Mouse (Mus musculus) limb, embryonic 14.5 days (tissue): ENCODE results near the gene Katnal1. TPM values are rescaled to one million over a fixed set of nuclear protein-coding genes. Genes with fewer than 3 reads are reported as not detected.

ENCODE experiments used
- ATAC-seq: fragments of 200-750 bp; cut with Nextera tagmentation; 2 replicates; pipeline ENCODE4 v1.8.0; 2017; ENCODE audit warnings: low read depth, moderate number of reproducible peaks, moderate TSS enrichment; ENCODE audit not compliant: low FRiP score
- DNase-seq: peaks from one replicate; pipeline ENCODE4 v3.0.0-alpha.2; 2015; ENCODE audit warnings: low spot score
- H3K27ac ChIP-seq: fragments of 300-500 bp; sonication (generic); replicated peaks from 2 replicates; pipeline ENCODE4 v1.5.1; 2014; ENCODE audit warnings: low read depth, mild to moderate bottlenecking, low read length, moderate library complexity, mixed read lengths
- H3K27me3 ChIP-seq: fragments of 300-500 bp; sonication (generic); 2 replicates; pipeline ENCODE4 v1.6.1; 2014; ENCODE audit warnings: low read length, mixed read lengths; ENCODE audit not compliant: control insufficient read depth, insufficient read depth
- H3K36me3 ChIP-seq: fragments of 300-500 bp; sonication (generic); 2 replicates; pipeline ENCODE4 v1.6.1; 2014; ENCODE audit warnings: mild to moderate bottlenecking, low read length, moderate library complexity, mixed read lengths; ENCODE audit not compliant: control insufficient read depth, insufficient read depth
- H3K4me1 ChIP-seq: fragments of 300-500 bp; sonication (generic); 2 replicates; pipeline ENCODE4 v1.6.1; 2014; ENCODE audit warnings: antibody characterized with exemption, low read length, mixed read lengths; ENCODE audit not compliant: control insufficient read depth, insufficient read depth
- H3K4me2 ChIP-seq: fragments of 300-500 bp; sonication (generic); replicated peaks from 2 replicates; pipeline ENCODE4 v1.6.1; 2014; ENCODE audit warnings: low read depth, mild to moderate bottlenecking, low read length, moderate library complexity; ENCODE audit not compliant: severe bottlenecking
- H3K4me3 ChIP-seq: fragments of 300-500 bp; sonication (generic); replicated peaks from 2 replicates; pipeline ENCODE4 v1.5.1; 2014; ENCODE audit warnings: low read length
- H3K9ac ChIP-seq: fragments of 300-500 bp; sonication (generic); 2 replicates; pipeline ENCODE4 v1.6.1; 2014; ENCODE audit warnings: mild to moderate bottlenecking, low read depth, low read length, moderate library complexity; ENCODE audit not compliant: severe bottlenecking
- H3K9me3 ChIP-seq: fragments of 300-500 bp; sonication (generic); 2 replicates; pipeline ENCODE4 v1.6.1; 2016; ENCODE audit warnings: low read length; ENCODE audit not compliant: control insufficient read depth
- POLR2A ChIP-seq: fragments of 200-500 bp; IDR thresholded peaks from 2 replicates; pipeline ENCODE4 v1.8.0; 2012; ENCODE audit warnings: inconsistent platforms, mild to moderate bottlenecking, moderate library complexity, borderline replicate concordance; ENCODE audit not compliant: insufficient read depth, insufficient read length; ENCODE audit errors: extremely low read depth
- WGBS: fragments of 180-500 bp; shearing (Covaris S2); extraction: QIAGEN DNeasy Blood & Tissue Kit; methylation state at CpG from one replicate; pipeline ENCODE4 v1.1.7; 2014; 5-methylcytosine and 5-hydroxymethylcytosine counted together
- polyA plus RNA-seq, 2 experiments: library from polyadenylated mRNA; depleted of rRNA in 1 of 2; stranded (reverse) in 1 of 2; unstranded in 1 of 2; fragments of >200 nt; fragmentation: Nextera tagmentation in 1 of 2; extraction: Ambion mirVana in 1 of 2; gene quantifications; 2 replicates each; pipeline versions ENCODE4 v1.2.1 to v1.2.3; 2012 to 2014

Katnal1 gene
- polyA plus RNA-seq, 2 experiments, result 12.9 to 13.3 TPM

DNA sequence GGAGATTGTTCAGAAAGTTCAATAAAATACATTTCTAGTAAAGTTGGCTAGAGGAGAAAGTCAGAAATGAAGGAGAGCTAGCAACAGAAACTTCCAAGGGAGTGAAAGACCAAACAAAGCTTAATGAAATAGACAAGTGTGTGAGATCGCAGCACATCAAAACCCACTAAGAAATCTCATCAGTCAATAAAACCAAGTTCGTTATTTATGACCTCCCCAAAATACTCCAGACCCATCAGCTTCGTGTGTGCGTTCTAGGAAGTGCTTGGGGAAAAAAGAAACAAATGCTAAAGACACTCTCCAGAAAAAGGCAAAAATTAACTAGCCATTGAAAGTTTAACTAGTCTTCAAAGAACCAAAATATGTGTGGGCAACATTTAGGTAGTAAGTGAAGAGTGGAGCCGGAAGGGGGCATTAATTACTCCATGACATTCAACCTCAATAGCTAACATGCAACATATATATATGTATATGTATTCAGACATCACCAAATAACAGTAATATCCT is 1.4 kb downstream of the Katnal1 start:
- DNase-seq (no peak), ATAC-seq (no peak)
- Histone ChIP-seq H3K9ac (peak overlapping the region; percentile 89), H3K9me3 (no peaks in the 10 kb centered on the region), H3K4me3 (peak overlapping the region; percentile 77), H3K4me2 (peak overlapping the region; percentile 46), H3K4me1 (peaks cover 6% of the 10 kb centered on the region), H3K27me3 (no peaks in the 10 kb centered on the region), H3K27ac (peak overlapping the region; percentile 94), H3K36me3 (0 out of 2 replicates have a peak, but pooled peaks cover 3% of the 10 kb centered on the region)
- no peak for TF ChIP-seq POLR2A
- WGBS, result 25% methylated on average over 5 of the region's 5 CpGs

DNA sequence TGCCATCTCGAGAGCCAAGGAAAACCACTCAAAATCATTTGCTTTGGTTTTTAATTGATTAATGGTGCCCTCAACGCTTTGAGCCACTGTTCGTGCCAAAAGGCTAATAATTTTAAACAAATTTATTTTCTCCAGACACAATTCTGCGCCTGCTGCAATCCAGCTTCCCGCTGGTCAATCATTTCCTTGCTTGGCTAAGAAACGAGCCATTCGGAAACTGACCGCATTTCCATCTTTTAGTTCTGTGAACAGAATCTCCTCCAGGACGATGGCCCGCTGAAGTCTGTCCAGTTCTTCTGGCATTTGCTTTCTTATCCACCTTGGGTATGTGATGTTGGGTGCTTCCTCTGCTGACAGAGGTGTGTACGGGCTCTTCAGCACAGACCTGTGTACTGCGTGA is 4.5 kb downstream of the Katnal1 start:
- TF ChIP-seq POLR2A, result no peak
- peaks cover 9% of the 10 kb centered on the region; the same call in 1 of the 2 replicates for H3K36me3 ChIP-seq
- no peak overlapping the region for H3K4me2 ChIP-seq
- WGBS, result 82% methylated on average over 12 of the region's 12 CpGs
- ATAC-seq (no peak), DNase-seq (no peak)
- no peaks in the 10 kb centered on the region for H3K27me3 ChIP-seq
- no peak overlapping the region for H3K4me3 ChIP-seq
- H3K27ac ChIP-seq, result no peak overlapping the region
- no peak overlapping the region for H3K9ac ChIP-seq
- peaks cover 6% of the 10 kb centered on the region for H3K4me1 ChIP-seq
- no peaks in the 10 kb centered on the region for H3K9me3 ChIP-seq

DNA sequence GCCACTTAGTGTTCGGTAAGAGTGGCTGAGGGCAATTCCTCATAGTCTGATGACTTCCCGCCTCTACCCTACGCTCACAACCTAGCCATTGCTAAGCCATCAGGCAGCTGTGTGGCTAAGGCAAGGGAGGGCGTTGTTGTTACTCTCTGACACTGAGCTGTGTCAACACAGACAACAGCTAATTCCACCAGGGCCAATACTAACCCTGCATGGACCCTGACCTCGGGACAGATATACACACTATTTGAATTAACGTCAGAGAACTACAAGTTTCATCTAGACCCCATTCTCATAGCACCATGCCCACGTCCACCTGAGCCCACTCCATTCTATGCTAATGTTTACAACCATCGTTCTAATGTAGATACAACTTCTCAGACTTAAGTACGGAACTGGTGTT is 5.1 kb downstream of the Katnal1 start:
- no peaks in the 10 kb centered on the region for H3K9me3 ChIP-seq

DNA sequence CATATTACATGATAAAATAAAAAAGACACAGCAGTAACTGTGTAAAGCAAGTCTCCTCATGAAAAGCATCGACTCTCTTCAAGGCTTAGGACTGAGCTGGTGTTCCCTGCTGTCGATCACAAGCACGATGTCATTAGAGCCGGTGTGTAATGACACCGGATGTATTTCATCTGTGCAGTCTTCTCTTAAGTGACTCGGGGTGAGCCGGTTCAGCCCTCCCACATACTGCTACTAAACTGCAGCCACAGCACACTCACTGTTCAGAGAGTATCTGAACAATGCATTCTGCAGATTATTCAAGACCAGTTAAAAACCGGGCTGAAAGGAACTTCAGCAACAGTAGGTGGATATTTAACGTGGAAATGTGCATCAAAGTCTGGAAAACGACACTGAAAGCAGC is 5.7 kb downstream of the Katnal1 start:
- Histone ChIP-seq H3K9ac (no peak overlapping the region), H3K27ac (no peak overlapping the region), H3K4me2 (no peak overlapping the region), H3K4me1 (0 out of 2 replicates have a peak, but pooled peaks cover 3% of the 10 kb centered on the region), H3K27me3 (no peaks in the 10 kb centered on the region), H3K9me3 (no peaks in the 10 kb centered on the region), H3K4me3 (no peak overlapping the region), H3K36me3 (peaks cover 21% of the 10 kb centered on the region)
- no peak for TF ChIP-seq POLR2A
- DNase-seq, result no peak
- 68% methylated on average over 10 of the region's 10 CpGs for WGBS
- ATAC-seq, result no peak

More for the DNA sequence above, 5.1 kb downstream of the Katnal1 start:
- ATAC-seq (no peak), DNase-seq (no peak)
- no peak overlapping the region for H3K4me2 ChIP-seq
- peaks cover 15% of the 10 kb centered on the region; the same call in 1 of the 2 replicates for H3K36me3 ChIP-seq
- no peak overlapping the region for H3K4me3 ChIP-seq
- H3K4me1 ChIP-seq, result peaks cover 3% of the 10 kb centered on the region
- no peaks in the 10 kb centered on the region for H3K27me3 ChIP-seq
- 88% methylated on average over 9 of the region's 9 CpGs for WGBS
- TF ChIP-seq POLR2A, result no peak
- H3K27ac ChIP-seq, result no peak overlapping the region
- no peak overlapping the region for H3K9ac ChIP-seq

DNA sequence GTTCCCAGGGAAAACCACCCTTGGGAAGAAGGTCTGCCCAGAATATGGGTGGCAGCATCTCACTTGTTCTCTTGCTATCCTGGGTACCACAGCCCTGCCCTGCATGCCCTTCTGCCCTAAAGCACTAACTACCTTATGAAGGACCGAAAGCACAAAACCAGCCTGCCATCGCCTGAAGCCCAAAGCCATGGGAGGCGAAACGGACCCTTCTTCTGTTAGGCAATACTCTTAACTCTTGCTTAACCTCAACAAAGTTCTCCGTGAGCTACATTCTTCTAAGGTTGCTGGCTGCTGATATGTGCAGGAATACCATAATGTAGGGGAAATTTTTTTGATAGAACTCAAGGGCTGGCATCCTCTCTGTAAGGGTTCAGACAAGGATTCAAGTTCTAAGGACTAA is 6.3 kb downstream of the Katnal1 start:
- ATAC-seq, result no peak

DNA sequence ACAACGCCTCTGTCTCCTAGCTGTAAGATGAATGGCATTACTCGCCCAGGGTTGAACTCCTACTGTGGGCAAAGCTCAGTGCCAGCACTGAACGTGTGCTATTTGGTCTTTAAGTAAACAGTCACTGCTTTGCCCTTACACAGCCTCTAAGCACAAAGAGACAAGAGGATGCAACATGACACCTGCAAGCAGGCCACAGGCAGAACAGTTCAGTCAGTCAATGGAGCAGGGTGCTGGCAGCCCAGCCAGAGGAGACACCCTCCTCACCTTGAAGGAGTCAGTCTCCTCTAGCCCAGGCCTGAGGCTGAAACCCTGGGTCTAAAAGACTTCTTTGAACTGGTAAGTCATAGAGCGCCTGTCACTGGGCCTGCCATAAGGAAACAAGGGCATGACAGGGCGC is 11.1 kb downstream of the Katnal1 start:
- WGBS, result 75% methylated on average over 5 of the region's 5 CpGs
- Histone ChIP-seq H3K4me2 (no peak overlapping the region), H3K9me3 (no peaks in the 10 kb centered on the region), H3K27ac (no peak overlapping the region), H3K4me1 (no peaks in the 10 kb centered on the region), H3K36me3 (peaks cover 43% of the 10 kb centered on the region), H3K9ac (no peak overlapping the region), H3K27me3 (no peaks in the 10 kb centered on the region), H3K4me3 (no peak overlapping the region)
- DNase-seq (no peak), ATAC-seq (no peak)
- no peak for TF ChIP-seq POLR2A

More for the DNA sequence above, 6.3 kb downstream of the Katnal1 start:
- Histone ChIP-seq H3K36me3 (peaks cover 27% of the 10 kb centered on the region), H3K9me3 (no peaks in the 10 kb centered on the region), H3K27me3 (no peaks in the 10 kb centered on the region), H3K9ac (no peak overlapping the region), H3K27ac (no peak overlapping the region), H3K4me3 (no peak overlapping the region), H3K4me1 (0 out of 2 replicates have a peak, but pooled peaks cover 3% of the 10 kb centered on the region), H3K4me2 (no peak overlapping the region)
- 80% methylated on average over 5 of the region's 5 CpGs for WGBS
- no peak for DNase-seq
- TF ChIP-seq POLR2A, result no peak
